Mouse (Mus musculus): ENCODE results near the gene Epo.

- TF ChIP-seq MYOD1 (IDR thresholded peaks at IDR 0.05; ENCODE audit: control insufficient read depth, insufficient read length, low read depth) (no peak), CTCF (IDR thresholded peaks at IDR 0.05; ENCODE audit: control insufficient read depth, insufficient read depth, insufficient read length) (no peak), USF1 (IDR thresholded peaks at IDR 0.05; ENCODE audit: low read depth) (no peak), CEBPB (IDR thresholded peaks at IDR 0.05; ENCODE audit: low read depth) (no peak), MYOG (IDR thresholded peaks at IDR 0.05; ENCODE audit: control insufficient read depth, extremely low read depth, insufficient read length) (no peak)
Observed at GRCm38 (mm10) chr5:137466946-137467345, 66.1 kb downstream of the Epo start.

All from C2C12 (cell line).